Comparison of ENCODE assay signal across 10 mouse cellular contexts in genomic region chr8:105269461-105269947, GRCm38 (mm10). TPM values are rescaled to one million over a fixed set of nuclear protein-coding genes. Genes with fewer than 3 reads are reported as not detected.
DNase-seq lines count a peak whose midpoint lies in the region; ATAC-seq and TF ChIP-seq lines count a peak whose summit lies in the region.
"Had no signal": no experiment of that assay in that cellular context is flagged by ENCODE, and none has a peak within 500 bp of the region (broad histone marks: within the 10 kb centered on the region; RNA-seq: fewer than 3 reads in every experiment).

Gene Hsf4, plus strand, starts transcription at chr8:105269801.

- no peaks in the 10 kb centered on the region for H3K36me3 ChIP-seq in erythroblast, embryonic 14.5 days (ENCODE audit: control insufficient read depth)
- no peaks in the 10 kb centered on the region for H3K36me3 ChIP-seq in heart, embryonic 12.5 days
- H3K36me3 ChIP-seq in kidney, embryonic 16.5 days (ENCODE audit: insufficient read depth, low read length) = no peaks in the 10 kb centered on the region
- no peaks in the 10 kb centered on the region for H3K36me3 ChIP-seq in stomach, embryonic 15.5 days

- TF ChIP-seq POLR2A in cortical plate, adult 2 months (IDR thresholded peaks at IDR 0.05; ENCODE audit: extremely low read depth, insufficient read depth, low read length) = 0 out of 2 replicates have a peak, but pooled peaks have one; percentile 33

- peak within 1 kb of the TSS; percentile 87 for H3K4me2 ChIP-seq in heart, embryonic 12.5 days
- peak within 1 kb of the TSS; percentile 84 for H3K4me2 ChIP-seq in kidney, embryonic 16.5 days (replicated peaks; ENCODE audit: low read depth, low read length)
- H3K4me2 ChIP-seq in stomach, embryonic 15.5 days = peak within 1 kb of the TSS; percentile 89

- no peak for TF ChIP-seq CTCF in cortical plate, adult 2 months (IDR thresholded peaks at IDR 0.05; ENCODE audit: extremely low read depth, insufficient read depth, low read length)

- H3K4me3 ChIP-seq in erythroblast, embryonic 14.5 days (replicated peaks) = peak within 1 kb of the TSS; percentile 23
- H3K4me3 ChIP-seq in cortical plate, adult 2 months (ENCODE audit: insufficient read depth, low read length) = peak within 1 kb of the TSS; percentile 25
- peak within 1 kb of the TSS; percentile 53 for H3K4me3 ChIP-seq in heart, embryonic 12.5 days
- H3K4me3 ChIP-seq in kidney, embryonic 16.5 days (ENCODE audit: low read length) = peak within 1 kb of the TSS; percentile 47
- peak within 1 kb of the TSS; percentile 44 for H3K4me3 ChIP-seq in stomach, embryonic 15.5 days (replicated peaks)

- no peak for ATAC-seq in erythroblast, adult 5-6 weeks (replicated peaks; ENCODE audit: low FRiP score, poor library complexity, severe bottlenecking)
- no peak for ATAC-seq in heart, embryonic 12.5 days (ENCODE audit: insufficient number of reproducible peaks, low FRiP score)
- no peak for ATAC-seq in kidney, embryonic 16.5 days (ENCODE audit: low FRiP score, low TSS enrichment)
- peak; percentile 50 for ATAC-seq in stomach, embryonic 15.5 days (ENCODE audit: insufficient read depth, low FRiP score, low read depth)
- ATAC-seq: Patski had no signal

- H3K9ac ChIP-seq in heart, embryonic 12.5 days = peak within 1 kb of the TSS; percentile 70
- H3K9ac ChIP-seq in kidney, embryonic 16.5 days (replicated peaks; ENCODE audit: low read length) = peak within 1 kb of the TSS; percentile 60
- H3K9ac ChIP-seq in stomach, embryonic 15.5 days = peak within 1 kb of the TSS; percentile 13; the same call in 1 of the 2 replicates

- under 1% methylated on average over 41 of the region's 42 CpGs for WGBS in heart, embryonic 12.5 days
- WGBS in kidney, embryonic 16.5 days = under 1% methylated on average over 41 of the region's 42 CpGs
- 1% methylated on average over 42 of the region's 42 CpGs for WGBS in stomach, embryonic 15.5 days

- peaks cover 34% of the 10 kb centered on the region for H3K9me3 ChIP-seq in erythroblast, embryonic 14.5 days (ENCODE audit: control insufficient read depth, low read length)
- H3K9me3 ChIP-seq in heart, embryonic 12.5 days (replicated peaks) = peaks cover 5% of the 10 kb centered on the region; the same call in 1 of the 2 replicates
- H3K9me3 ChIP-seq in kidney, embryonic 16.5 days (ENCODE audit: low read length) = no peaks in the 10 kb centered on the region
- no peaks in the 10 kb centered on the region for H3K9me3 ChIP-seq in stomach, embryonic 15.5 days

- H3K27me3 ChIP-seq in erythroblast, embryonic 14.5 days (ENCODE audit: control insufficient read depth) = peaks cover 99% of the 10 kb centered on the region
- H3K27me3 ChIP-seq in heart, embryonic 12.5 days (replicated peaks) = peaks cover 89% of the 10 kb centered on the region
- H3K27me3 ChIP-seq in kidney, embryonic 16.5 days (ENCODE audit: insufficient read depth, low read length) = peaks cover 97% of the 10 kb centered on the region
- H3K27me3 ChIP-seq in stomach, embryonic 15.5 days (replicated peaks) = peaks cover 78% of the 10 kb centered on the region
- H3K27me3 ChIP-seq: Patski had no signal

- peak within 1 kb of the TSS; percentile 79 for H3K27ac ChIP-seq in cortical plate, adult 2 months (ENCODE audit: insufficient read depth, low read length)
- H3K27ac ChIP-seq in heart, embryonic 12.5 days (ENCODE audit: poor library complexity, severe bottlenecking) = no peak within 1 kb of the TSS
- H3K27ac ChIP-seq in kidney, embryonic 16.5 days (ENCODE audit: low read length) = no peak within 1 kb of the TSS
- no peak within 1 kb of the TSS for H3K27ac ChIP-seq in stomach, embryonic 15.5 days

- peak; percentile 52 for DNase-seq in CD4-positive helper T cell, adult 2 months (ENCODE audit: low read depth, low spot score)
- DNase-seq in lung, postnatal 25 days (ENCODE audit: low spot score) = peak; percentile 81

- peaks cover 34% of the 10 kb centered on the region for H3K4me1 ChIP-seq in erythroblast, embryonic 14.5 days (ENCODE audit: control insufficient read depth)
- no peaks in the 10 kb centered on the region; the same call in 1 of the 2 replicates for H3K4me1 ChIP-seq in cortical plate, adult 2 months (ENCODE audit: control insufficient read depth, insufficient read depth, low read length)
- H3K4me1 ChIP-seq in heart, embryonic 12.5 days (replicated peaks) = peaks cover 37% of the 10 kb centered on the region
- peaks cover 41% of the 10 kb centered on the region for H3K4me1 ChIP-seq in kidney, embryonic 16.5 days (ENCODE audit: insufficient read depth, low read length)
- H3K4me1 ChIP-seq in stomach, embryonic 15.5 days = peaks cover 36% of the 10 kb centered on the region

RNA-seq across cellular contexts. Expression of gene Hsf4, which starts in this region (rescaled TPM):
- not detected in 2 replicates for polyA plus RNA-seq in erythroblast, embryonic 14.5 days (2012)
- not detected in 2 replicates for total RNA-seq in erythroblast, adult 5-6 weeks (2015; ENCODE audit: low replicate concordance)
- total RNA-seq in erythroblast, adult 5-6 weeks (2017; ENCODE audit: low replicate concordance) = not detected in 2 replicates
- polyA plus RNA-seq in cortical plate, adult 2 months (2012; rRNA removed) = 25.1 and 29.2 TPM in 2 replicates
- not detected in 2 replicates for polyA plus RNA-seq in heart, embryonic 12.5 days (2016; fragmentation: Nextera tagmentation; extraction: Ambion mirVana)
- polyA plus RNA-seq in kidney, embryonic 16.5 days (2015; fragmentation: Nextera tagmentation; extraction: Ambion mirVana) = 0.14 and 0.16 TPM in 2 replicates
- 0.08 and 0.24 TPM in 2 replicates for polyA plus RNA-seq in stomach, embryonic 15.5 days (2015; fragmentation: Nextera tagmentation; extraction: Ambion mirVana)
- total RNA-seq: neutrophil, adult 5-6 weeks had no signal

Comparison
In these comparisons a context has a peak if more than half of its experiments do, and no peak if none do; other contexts are left out.
1. RNA of gene Hsf4 (polyA plus RNA-seq): 25.1 to 29.2 TPM in cortical plate, adult 2 months; 0.08 to 0.24 TPM in stomach, embryonic 15.5 days, 0.14 to 0.16 TPM in kidney, embryonic 16.5 days, not detected in erythroblast, embryonic 14.5 days and not detected in heart, embryonic 12.5 days; every median in the first group is over 10 times any median in the second.
2. Peak in ATAC-seq, H3K4me3 ChIP-seq, H3K9ac ChIP-seq and H3K4me2 ChIP-seq in stomach, embryonic 15.5 days; RNA of the gene not detected or under 1 TPM.
3. H3K9ac ChIP-seq: peak in every context shown above with its lines; median percentile 70 in heart, embryonic 12.5 days; 60 in kidney, embryonic 16.5 days; 13 in stomach, embryonic 15.5 days.
4. Peak in every context shown above with its lines, with median percentiles within 50 percentile points of each other: H3K4me3 ChIP-seq and H3K4me2 ChIP-seq.